Mouse (Mus musculus) testis, adult 2 months (tissue): ENCODE measurements at regions not wholly inside any gene's neighbourhood (a gene's known extent, or its start where the extent isn't known, plus 50 kb on each side); places are given as distances from the start of the nearest gene placed in this dataset.

Source experiments
- H3K27ac ChIP-seq: fragments of 200-500 bp; 2 replicates; pipeline ENCODE4 v1.5.1; 2012; ENCODE audit warnings: low read depth, low read length; ENCODE audit not compliant: control insufficient read depth, insufficient read depth
- H3K27me3 ChIP-seq: fragments of 200-500 bp; 2 replicates; pipeline ENCODE4 v1.6.1; 2012; ENCODE audit warnings: mild to moderate bottlenecking, low read length, moderate library complexity; ENCODE audit not compliant: control insufficient read depth, insufficient read depth
- H3K36me3 ChIP-seq: fragments of 200-500 bp; 2 replicates; pipeline ENCODE4 v1.6.1; 2012; ENCODE audit warnings: mild to moderate bottlenecking, low read length; ENCODE audit not compliant: control insufficient read depth, insufficient read depth
- H3K4me1 ChIP-seq: fragments of 200-500 bp; 2 replicates; pipeline ENCODE4 v1.6.1; 2012; ENCODE audit warnings: low read length; ENCODE audit not compliant: control insufficient read depth, insufficient read depth
- H3K4me3 ChIP-seq: fragments of 200-500 bp; 2 replicates; pipeline ENCODE4 v1.5.1; 2012; ENCODE audit warnings: low read depth, mild to moderate bottlenecking, low read length, moderate library complexity, mixed read lengths; ENCODE audit not compliant: control insufficient read depth
- CTCF ChIP-seq: fragments of 200-500 bp; IDR thresholded peaks from 2 replicates; pipeline ENCODE4 v1.5.1; 2012; ENCODE audit warnings: low read depth, mild to moderate bottlenecking, inconsistent platforms, low read length, moderate library complexity; ENCODE audit not compliant: control insufficient read depth, insufficient read depth, insufficient replicate concordance
- POLR2A ChIP-seq: fragments of 200-500 bp; IDR thresholded peaks from 2 replicates; pipeline ENCODE4 v1.6.1; 2012; ENCODE audit warnings: low read depth, mild to moderate bottlenecking, inconsistent platforms, low read length, moderate library complexity; ENCODE audit not compliant: control insufficient read depth

DNA sequence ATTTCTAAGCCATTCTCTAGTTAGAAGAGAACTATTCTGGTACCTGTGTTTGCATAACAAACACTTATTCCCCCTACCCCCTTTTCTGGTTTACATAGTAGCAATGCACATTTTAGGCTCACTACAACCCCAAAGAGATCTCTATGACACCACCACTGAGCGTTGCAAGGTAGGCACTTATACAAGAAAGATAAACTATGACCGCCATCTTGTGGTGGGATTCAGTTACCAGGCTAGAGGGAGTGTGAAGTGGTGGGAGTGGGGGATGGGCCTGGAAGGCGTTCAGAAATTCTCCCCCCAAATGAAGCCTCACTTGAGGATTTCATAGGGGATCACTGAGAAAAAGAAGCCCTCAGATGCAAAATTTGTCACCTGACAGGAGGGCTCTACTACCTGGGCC is 64.4 kb upstream of the Fst start:
- Histone ChIP-seq H3K27me3 (no peaks in the 10 kb centered on the region), H3K4me3 (no peak overlapping the region), H3K27ac (no peak overlapping the region), H3K4me1 (no peaks in the 10 kb centered on the region), H3K36me3 (no peaks in the 10 kb centered on the region)
- TF ChIP-seq CTCF: no peak
- TF ChIP-seq POLR2A: no peak

DNA sequence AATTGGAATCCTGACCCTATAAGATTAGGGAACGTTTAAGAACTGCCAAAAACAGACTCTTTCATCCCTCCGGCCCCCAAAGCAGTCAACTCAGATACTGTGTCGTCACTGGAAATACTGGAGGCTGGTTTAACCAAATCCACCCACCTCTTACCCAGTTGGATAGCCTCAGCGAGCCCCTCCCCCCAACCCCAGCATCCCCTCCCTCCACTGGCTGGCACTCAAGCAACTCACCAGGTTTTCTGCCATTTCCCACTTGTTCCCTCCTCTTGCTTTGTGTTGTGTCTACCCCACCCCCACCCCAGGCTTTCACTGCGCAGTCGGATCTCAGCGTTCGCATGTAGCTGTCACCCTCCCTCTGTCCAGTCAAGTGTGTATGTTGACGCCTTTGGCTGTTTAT is 68.1 kb upstream of the Fst start:
- no peak overlapping the region for H3K27ac ChIP-seq
- TF ChIP-seq POLR2A (no peak), CTCF (no peak)
- H3K27me3 ChIP-seq: no peaks in the 10 kb centered on the region
- no peak overlapping the region for H3K4me3 ChIP-seq
- H3K4me1 ChIP-seq: no peaks in the 10 kb centered on the region
- H3K36me3 ChIP-seq: no peaks in the 10 kb centered on the region

DNA sequence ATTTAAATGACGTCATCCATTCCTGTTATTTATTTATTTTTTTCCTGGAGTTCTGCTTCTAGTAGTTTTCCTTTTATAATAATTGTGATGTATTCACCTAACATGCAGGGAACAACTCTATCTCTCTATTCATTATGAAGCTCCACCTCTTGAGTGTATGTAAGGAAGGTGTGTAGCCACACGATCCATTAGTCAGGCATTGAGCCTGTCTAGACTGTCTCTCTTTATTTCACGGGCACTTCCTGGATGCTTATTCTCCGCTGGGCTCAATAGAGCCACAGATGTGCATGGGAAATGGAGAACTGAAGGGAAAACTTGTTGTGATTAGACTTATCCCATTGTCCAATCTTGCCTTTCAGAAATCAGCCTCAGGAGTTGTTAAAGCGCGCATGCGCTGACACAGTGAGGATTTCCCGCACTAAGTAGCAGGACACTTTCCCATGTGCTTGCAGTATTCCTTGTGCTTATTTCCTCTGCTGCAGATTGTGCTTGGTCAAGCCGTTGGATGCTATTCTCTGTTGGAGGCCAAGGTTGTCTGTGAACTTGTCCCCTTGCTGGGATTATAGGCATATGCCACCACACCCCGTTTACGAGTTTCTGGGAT is 71.5 kb upstream of the Fst start:
- Histone ChIP-seq H3K4me1 (no peaks in the 10 kb centered on the region), H3K4me3 (no peak overlapping the region), H3K27me3 (no peaks in the 10 kb centered on the region), H3K27ac (no peak overlapping the region), H3K36me3 (no peaks in the 10 kb centered on the region)
- TF ChIP-seq CTCF: no peak
- TF ChIP-seq POLR2A: no peak

DNA sequence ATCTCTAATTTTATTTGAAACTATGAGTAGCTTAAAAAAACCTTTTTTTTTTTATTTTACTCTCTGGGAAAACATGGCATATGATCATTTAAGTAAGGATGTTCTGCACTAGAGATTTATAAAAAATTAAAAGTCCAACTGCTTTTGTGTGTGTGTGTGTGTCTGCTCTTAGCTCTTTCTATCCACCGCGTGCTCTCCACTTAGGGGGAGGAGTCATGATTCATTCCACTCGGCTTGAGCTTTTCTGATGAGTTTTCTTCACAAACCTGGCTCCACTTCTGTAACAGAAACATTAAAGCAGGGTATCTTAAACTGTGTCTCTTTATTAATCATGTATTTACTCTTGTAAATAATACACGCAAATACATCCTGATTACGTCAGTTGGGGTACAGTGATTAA is 73.0 kb upstream of the Fst start:
- no peak for TF ChIP-seq POLR2A
- no peak for TF ChIP-seq CTCF
- Histone ChIP-seq H3K4me3 (no peak overlapping the region), H3K4me1 (no peaks in the 10 kb centered on the region), H3K36me3 (no peaks in the 10 kb centered on the region), H3K27ac (no peak overlapping the region), H3K27me3 (no peaks in the 10 kb centered on the region)

DNA sequence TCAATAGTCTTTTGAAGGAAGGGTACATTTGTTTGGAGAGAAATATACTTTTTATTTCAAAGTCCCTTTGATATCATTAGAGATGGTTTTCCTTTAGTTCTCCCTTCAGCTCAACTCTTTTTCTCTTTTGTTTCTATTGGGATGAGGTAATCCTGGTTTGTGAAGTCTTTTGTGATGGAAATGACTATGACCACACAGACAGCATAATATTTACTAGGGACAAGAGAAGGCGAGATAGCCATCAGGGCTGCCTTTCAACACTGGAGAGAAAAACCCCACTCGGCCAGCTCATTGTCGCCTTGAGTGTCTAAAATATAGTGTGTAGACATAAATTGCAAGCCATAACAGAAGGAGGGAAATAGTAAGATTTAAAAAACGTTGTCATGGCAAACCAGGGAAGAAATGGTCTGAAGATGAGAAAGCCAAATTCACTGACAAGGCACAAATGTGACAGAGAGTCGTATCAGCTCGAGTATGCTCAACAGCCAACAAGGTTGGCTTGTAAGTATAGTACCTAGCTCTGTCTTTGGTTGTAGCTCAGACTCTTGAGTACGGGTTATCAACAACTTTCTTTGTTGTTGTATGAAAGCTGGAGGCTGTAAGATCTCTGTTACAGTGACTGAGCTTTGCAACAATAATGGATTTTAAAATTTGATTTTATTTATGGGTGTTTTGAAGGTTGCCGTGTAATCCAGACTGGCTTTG is 73.8 kb upstream of the Fst start:
- Histone ChIP-seq H3K27ac (no peak overlapping the region), H3K27me3 (no peaks in the 10 kb centered on the region), H3K36me3 (no peaks in the 10 kb centered on the region), H3K4me3 (no peak overlapping the region), H3K4me1 (no peaks in the 10 kb centered on the region)
- TF ChIP-seq POLR2A: no peak
- TF ChIP-seq CTCF: no peak

DNA sequence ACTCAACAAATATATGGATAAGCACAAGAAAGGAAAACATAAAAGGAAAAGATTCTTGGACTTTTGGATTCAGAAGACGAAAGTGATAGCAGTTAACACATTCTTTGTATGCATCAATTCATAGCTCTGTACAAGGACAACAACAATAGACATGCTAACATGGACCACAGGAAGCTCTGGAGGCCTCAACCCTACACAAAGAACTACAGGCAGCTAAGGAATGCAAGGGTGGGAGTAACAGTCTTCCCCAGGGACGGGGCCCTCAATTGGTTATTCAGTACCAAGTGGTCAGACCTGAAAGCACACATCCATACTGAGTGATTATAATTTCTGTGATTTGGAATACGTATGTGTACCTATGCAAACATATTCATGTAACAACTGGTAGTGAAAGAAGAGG is 75.8 kb upstream of the Fst start:
- H3K27me3 ChIP-seq: no peaks in the 10 kb centered on the region
- H3K4me3 ChIP-seq: no peak overlapping the region
- TF ChIP-seq CTCF (no peak), POLR2A (no peak)
- no peaks in the 10 kb centered on the region for H3K4me1 ChIP-seq
- H3K36me3 ChIP-seq: no peaks in the 10 kb centered on the region
- H3K27ac ChIP-seq: no peak overlapping the region

DNA sequence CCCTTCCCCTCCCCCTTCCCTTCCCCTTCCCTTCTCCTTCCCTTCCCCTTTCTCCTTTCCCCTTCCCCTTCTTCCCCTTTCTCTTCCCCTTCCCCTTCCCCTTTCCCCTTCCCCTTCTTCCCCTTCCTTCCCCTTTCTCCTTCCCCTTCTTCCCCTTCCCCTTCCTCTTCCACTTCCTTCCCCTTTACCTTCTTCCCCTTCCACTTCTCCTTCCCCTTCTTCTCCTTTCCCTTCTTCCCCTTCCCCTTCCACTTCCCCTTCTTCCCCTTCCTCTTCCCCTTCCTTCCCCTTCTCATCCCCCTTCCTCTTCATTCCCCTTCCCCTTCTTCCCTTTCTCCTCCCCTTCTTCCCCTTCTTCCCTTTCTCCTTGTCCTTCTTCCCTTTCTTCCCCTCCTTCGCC is 77.0 kb upstream of the Fst start:
- Histone ChIP-seq H3K36me3 (no peaks in the 10 kb centered on the region), H3K27me3 (no peaks in the 10 kb centered on the region), H3K4me1 (no peaks in the 10 kb centered on the region), H3K4me3 (no peak overlapping the region), H3K27ac (no peak overlapping the region)
- no peak for TF ChIP-seq CTCF
